Mouse (Mus musculus): ENCODE data around the gene Cacnb2.

Gene Cacnb2

DNA sequence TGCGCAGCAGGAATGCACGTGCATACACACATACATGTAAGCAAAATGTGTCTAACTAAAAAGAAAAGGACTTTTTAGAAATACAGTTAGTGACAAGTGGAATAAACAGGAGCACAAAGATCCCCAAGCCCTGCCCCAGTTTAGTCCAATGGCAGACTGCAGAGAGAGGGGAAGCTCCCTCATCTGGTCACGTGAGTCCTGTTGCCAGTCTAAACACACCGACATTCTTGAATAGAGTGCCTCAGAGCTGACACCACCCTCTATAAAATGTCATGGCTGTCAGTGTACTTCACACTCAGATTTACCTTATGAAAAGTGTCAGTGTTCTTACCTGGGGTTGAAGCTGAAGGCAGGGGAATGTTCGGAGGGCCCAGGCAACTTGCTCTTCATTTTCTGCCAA lies 394.9 kb downstream of the Cacnb2 start:
- Histone ChIP-seq H3K9me3 (ENCODE audit: low read length) (no peaks in the 10 kb centered on the region), H3K27me3 (ENCODE audit: insufficient read depth, low read length) (no peaks in the 10 kb centered on the region), H3K36me3 (ENCODE audit: insufficient read depth, low read length) (peaks cover 21% of the 10 kb centered on the region), H3K4me1 (replicated peaks; ENCODE audit: low read depth, low read length) (no peaks in the 10 kb centered on the region), H3K4me3 (replicated peaks; ENCODE audit: low read length) (no peak overlapping the region)
- no peak for TF ChIP-seq POU5F1 (IDR thresholded peaks at IDR 0.05; ENCODE audit: borderline replicate concordance, low read length)
- TF ChIP-seq NANOG (IDR thresholded peaks at IDR 0.05; ENCODE audit: borderline replicate concordance, low read length): no peak
- no peak for TF ChIP-seq CTCF (conservative IDR thresholded peaks at IDR 0.05; ENCODE audit: low read length)

DNA sequence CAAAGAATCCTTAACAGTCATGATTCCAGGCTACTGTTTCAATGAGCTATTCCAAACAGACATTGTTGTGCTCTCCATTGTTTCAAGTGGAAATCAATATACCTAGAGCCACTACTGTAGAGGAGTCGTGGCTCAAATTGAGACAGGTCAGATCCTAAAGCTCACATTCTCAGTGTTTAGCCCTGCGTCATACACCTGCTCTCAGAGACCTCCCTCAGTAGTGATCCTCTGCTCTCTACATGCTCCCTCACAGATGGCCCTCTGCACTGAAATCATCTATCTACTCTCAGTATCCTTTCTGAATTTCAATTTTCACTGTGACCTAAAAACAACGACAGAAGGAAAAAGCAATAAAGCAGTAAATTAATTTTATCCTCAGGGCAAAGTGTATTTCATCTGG lies 404.6 kb downstream of the Cacnb2 start:
- no peaks in the 10 kb centered on the region for H3K9me3 ChIP-seq (ENCODE audit: low read length)
- H3K4me3 ChIP-seq (replicated peaks; ENCODE audit: low read length): no peak overlapping the region
- no peaks in the 10 kb centered on the region for H3K4me1 ChIP-seq (replicated peaks; ENCODE audit: low read depth, low read length)
- no peaks in the 10 kb centered on the region for H3K27me3 ChIP-seq (ENCODE audit: insufficient read depth, low read length)
- no peak for TF ChIP-seq POU5F1 (IDR thresholded peaks at IDR 0.05; ENCODE audit: borderline replicate concordance, low read length)
- TF ChIP-seq CTCF (conservative IDR thresholded peaks at IDR 0.05; ENCODE audit: low read length): no peak
- no peak for TF ChIP-seq NANOG (IDR thresholded peaks at IDR 0.05; ENCODE audit: borderline replicate concordance, low read length)
- H3K36me3 ChIP-seq (ENCODE audit: insufficient read depth, low read length): peaks cover 24% of the 10 kb centered on the region

DNA sequence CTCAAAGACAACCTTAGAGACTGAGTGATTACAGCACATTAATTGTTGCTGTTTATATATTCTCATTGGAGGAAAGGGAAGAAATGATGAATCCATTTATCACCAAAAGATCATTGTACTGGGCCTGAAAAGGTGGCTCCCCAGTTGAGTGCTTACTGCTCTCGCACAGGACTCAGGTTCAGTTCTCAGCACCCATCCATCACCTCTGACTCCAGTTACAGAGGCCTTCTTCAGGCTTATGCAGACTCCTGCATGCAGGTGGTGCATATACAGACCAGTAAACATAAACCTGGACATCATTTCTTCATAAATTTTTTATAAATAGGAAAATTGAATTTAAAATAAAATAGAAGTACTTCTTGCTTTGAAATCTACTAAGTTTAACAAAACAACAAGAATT lies 405.2 kb downstream of the Cacnb2 start:
- Histone ChIP-seq H3K36me3 (ENCODE audit: insufficient read depth, low read length) (peaks cover 24% of the 10 kb centered on the region), H3K9me3 (ENCODE audit: low read length) (no peaks in the 10 kb centered on the region), H3K4me1 (replicated peaks; ENCODE audit: low read depth, low read length) (no peaks in the 10 kb centered on the region), H3K27me3 (ENCODE audit: insufficient read depth, low read length) (no peaks in the 10 kb centered on the region), H3K4me3 (replicated peaks; ENCODE audit: low read length) (no peak overlapping the region)
- no peak for TF ChIP-seq NANOG (IDR thresholded peaks at IDR 0.05; ENCODE audit: borderline replicate concordance, low read length)
- TF ChIP-seq CTCF (conservative IDR thresholded peaks at IDR 0.05; ENCODE audit: low read length): no peak
- TF ChIP-seq POU5F1 (IDR thresholded peaks at IDR 0.05; ENCODE audit: borderline replicate concordance, low read length): no peak

DNA sequence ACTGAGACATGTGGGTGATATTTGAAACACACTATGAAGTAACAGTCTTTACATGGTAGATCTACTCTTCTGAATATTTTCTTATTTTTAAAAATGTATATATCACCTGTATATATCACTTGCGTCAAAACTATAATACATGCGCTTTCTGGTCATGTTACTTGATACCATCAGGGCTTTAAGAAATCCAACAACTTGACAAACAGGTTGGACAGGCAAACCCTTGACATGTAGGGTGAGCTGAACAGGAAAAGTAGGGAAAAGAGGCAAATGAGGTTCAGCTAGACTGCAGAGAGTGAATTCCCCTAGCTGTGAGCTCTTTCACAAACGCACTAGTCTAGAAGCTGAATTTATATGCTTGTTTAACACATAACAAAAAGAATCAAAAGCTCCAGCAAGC lies 423.9 kb downstream of the Cacnb2 start:
- Histone ChIP-seq H3K4me1 (replicated peaks; ENCODE audit: low read depth, low read length) (no peaks in the 10 kb centered on the region), H3K36me3 (ENCODE audit: insufficient read depth, low read length) (peaks cover 17% of the 10 kb centered on the region), H3K4me3 (replicated peaks; ENCODE audit: low read length) (no peak overlapping the region), H3K27me3 (ENCODE audit: insufficient read depth, low read length) (no peaks in the 10 kb centered on the region), H3K9me3 (ENCODE audit: low read length) (no peaks in the 10 kb centered on the region)
- TF ChIP-seq NANOG (IDR thresholded peaks at IDR 0.05; ENCODE audit: borderline replicate concordance, low read length) (no peak), POU5F1 (IDR thresholded peaks at IDR 0.05; ENCODE audit: borderline replicate concordance, low read length) (no peak), CTCF (conservative IDR thresholded peaks at IDR 0.05; ENCODE audit: low read length) (no peak)

DNA sequence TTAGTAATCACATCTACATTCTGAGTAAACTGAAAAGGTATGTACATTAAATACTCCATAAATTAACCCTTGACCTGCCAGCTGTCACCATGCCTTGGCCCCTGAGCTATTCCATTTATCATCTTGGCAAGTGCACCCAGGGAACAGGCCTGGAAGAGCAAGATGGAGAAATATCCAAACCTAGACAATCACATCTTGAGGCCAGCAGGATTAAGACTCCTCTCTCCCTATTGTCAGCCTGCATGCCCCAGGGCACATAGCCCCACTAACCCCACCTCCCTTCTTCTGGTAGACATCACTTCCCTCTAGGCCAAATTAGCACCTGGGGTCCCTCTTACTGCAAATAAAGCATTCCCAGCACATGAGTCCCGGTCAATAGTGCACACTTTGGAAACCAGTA lies 424.9 kb downstream of the Cacnb2 start:
- H3K9me3 ChIP-seq (ENCODE audit: low read length): no peaks in the 10 kb centered on the region
- no peaks in the 10 kb centered on the region for H3K27me3 ChIP-seq (ENCODE audit: insufficient read depth, low read length)
- H3K36me3 ChIP-seq (ENCODE audit: insufficient read depth, low read length): peaks cover 17% of the 10 kb centered on the region
- H3K4me3 ChIP-seq (replicated peaks; ENCODE audit: low read length): no peak overlapping the region
- H3K4me1 ChIP-seq (replicated peaks; ENCODE audit: low read depth, low read length): no peaks in the 10 kb centered on the region
- TF ChIP-seq NANOG (IDR thresholded peaks at IDR 0.05; ENCODE audit: borderline replicate concordance, low read length) (no peak), CTCF (conservative IDR thresholded peaks at IDR 0.05; ENCODE audit: low read length) (no peak), POU5F1 (IDR thresholded peaks at IDR 0.05; ENCODE audit: borderline replicate concordance, low read length) (no peak)

Data from E14TG2a.4 (cell line).